Mouse (Mus musculus): ENCODE data around the gene Spats1.
"Not testable (repeated sequence)": the region's sequence is repeated elsewhere in the genome, so short reads cannot be mapped to it uniquely, and the experiment has no call there.

Spats1 gene

GRCm38 (mm10) chr17:45445923-45446322 is 29.3 kb downstream of the Spats1 start:
- no peak for DNase-seq (ENCODE audit: low spot score)

- no peak for DNase-seq (ENCODE audit: low spot score)
Observed at GRCm38 (mm10) chr17:45434262-45434590, 41.0 kb downstream of the Spats1 start.

GRCm38 (mm10) chr17:45433419-45434261 is 41.6 kb downstream of the Spats1 start, which contains the start of gene Cdc5l:
Gene Cdc5l (minus strand): TSS chr17:45433737.
- peak; percentile 98 for DNase-seq (ENCODE audit: low spot score)

GRCm38 (mm10) chr17:45432706-45433398 is 42.4 kb downstream of the Spats1 start:
- no peak for DNase-seq (ENCODE audit: low spot score)

GRCm38 (mm10) chr17:45432007-45432406 is 43.2 kb downstream of the Spats1 start:
- no peak for DNase-seq (ENCODE audit: low spot score)

- DNase-seq (ENCODE audit: low spot score), result no peak
Observed at GRCm38 (mm10) chr17:45417387-45417786, 57.8 kb downstream of the Spats1 start.

GRCm38 (mm10) chr17:45411617-45412016 is 63.6 kb downstream of the Spats1 start:
- DNase-seq (ENCODE audit: low spot score), result not testable (repeated sequence)

- DNase-seq (ENCODE audit: low spot score), result no peak
Observed at GRCm38 (mm10) chr17:45408719-45409118, 66.5 kb downstream of the Spats1 start.

GRCm38 (mm10) chr17:45406281-45406680 is 68.9 kb downstream of the Spats1 start:
- DNase-seq (ENCODE audit: low spot score), result no peak

- DNase-seq (ENCODE audit: low spot score), result peak; percentile 55
Observed at GRCm38 (mm10) chr17:45403207-45403606, 72.0 kb downstream of the Spats1 start.

- DNase-seq (ENCODE audit: low spot score), result no peak
Observed at GRCm38 (mm10) chr17:45402601-45403000, 72.6 kb downstream of the Spats1 start.

GRCm38 (mm10) chr17:45402126-45402525 is 73.1 kb downstream of the Spats1 start:
- no peak for DNase-seq (ENCODE audit: low spot score)

- DNase-seq (ENCODE audit: low spot score), result no peak
Observed at GRCm38 (mm10) chr17:45401126-45401905, 73.9 kb downstream of the Spats1 start.

- DNase-seq (ENCODE audit: low spot score), result no peak
Observed at GRCm38 (mm10) chr17:45398021-45398420, 77.2 kb downstream of the Spats1 start.

GRCm38 (mm10) chr17:45397541-45397940 is 77.7 kb downstream of the Spats1 start:
- DNase-seq (ENCODE audit: low spot score), result no peak

- DNase-seq (ENCODE audit: low spot score), result no peak
Observed at GRCm38 (mm10) chr17:45394612-45395011, 80.6 kb downstream of the Spats1 start.

- no peak for DNase-seq (ENCODE audit: low spot score)
Observed at GRCm38 (mm10) chr17:45393765-45394164, 81.5 kb downstream of the Spats1 start.
